Mouse (Mus musculus): ENCODE data around the gene Tmem121b. TPM values are rescaled to one million over a fixed set of nuclear protein-coding genes. Genes with fewer than 3 reads are reported as not detected.

The Tmem121b gene
- total and polyA plus RNA-seq, 3 experiments: not detected

- TF ChIP-seq CTCF (conservative IDR thresholded peaks at IDR 0.05 in 1 of 2, IDR thresholded peaks at IDR 0.05 in 1 of 2; ENCODE audit: low read depth in 2 of 2, low read length in 2 of 2): no peak
- TF ChIP-seq ZMIZ1 (IDR thresholded peaks at IDR 0.05; ENCODE audit: low read depth, low read length): no peak
- no peak for TF ChIP-seq UBTF (IDR thresholded peaks at IDR 0.05; ENCODE audit: low read depth, low read length)
- no peak for TF ChIP-seq MAFK (IDR thresholded peaks at IDR 0.05; ENCODE audit: insufficient replicate concordance, low read length)
- TF ChIP-seq USF2 (conservative IDR thresholded peaks at IDR 0.05; ENCODE audit: low read depth, low read length): no peak
- no peak for TF ChIP-seq ZNF384 (IDR thresholded peaks at IDR 0.05; ENCODE audit: low read depth, low read length)
- no peak for DNase-seq (ENCODE audit: extremely low read depth)
- Histone ChIP-seq H3K27me3 (replicated peaks) (no peaks in the 10 kb centered on the region), H3K9me3 (replicated peaks; ENCODE audit: low read length) (no peaks in the 10 kb centered on the region), H3K79me2 (replicated peaks; ENCODE audit: control insufficient read depth, extremely low read depth, insufficient read depth, poor library complexity, severe bottlenecking) (no peaks in the 10 kb centered on the region), H3K4me3 (replicated peaks in 1 of 3; ENCODE audit: low read depth in 2 of 3, low read length in 2 of 3, poor library complexity in 1 of 3) (no peak overlapping the region), H3K27ac (ENCODE audit: insufficient read depth, low read depth) (no peak overlapping the region), H3K36me3 (replicated peaks in 1 of 2; ENCODE audit: control insufficient read depth in 1 of 2, insufficient read depth in 1 of 2, low read length in 1 of 2) (peaks cover 29 to 50% of the 10 kb centered on the region in 2 experiments), H3K9ac (ENCODE audit: insufficient read depth, low read depth) (no peak overlapping the region), H3K4me2 (ENCODE audit: insufficient read depth, low read depth, poor library complexity, severe bottlenecking) (no peak overlapping the region), H3K4me1 (ENCODE audit: control insufficient read depth in 1 of 2, insufficient read depth in 2 of 2) (peaks cover 0 to 28% of the 10 kb centered on the region in 2 experiments; a peak in 2 of 4 replicates)
- in situ Hi-C loops (cut with MboI; ENCODE audit: low pct_ligation_motif_present, low pct_unique_long_range_greater_than_20kb, low sequenced_read_pairs): loop anchor here (10.0 kb wide), 1 partner anchor 50 kb away; no protein-coding TSS in a partner anchor
- dilution Hi-C loops (cut with MboI; ENCODE audit: extremely low pct_ligation_motif_present, extremely low pct_unique_long_range_greater_than_20kb, low sequenced_read_pairs): no loop called here
These were observed 8.6 kb downstream of the Tmem121b start for GRCm38 (mm10) chr6:120485038-120485437.

DNA sequence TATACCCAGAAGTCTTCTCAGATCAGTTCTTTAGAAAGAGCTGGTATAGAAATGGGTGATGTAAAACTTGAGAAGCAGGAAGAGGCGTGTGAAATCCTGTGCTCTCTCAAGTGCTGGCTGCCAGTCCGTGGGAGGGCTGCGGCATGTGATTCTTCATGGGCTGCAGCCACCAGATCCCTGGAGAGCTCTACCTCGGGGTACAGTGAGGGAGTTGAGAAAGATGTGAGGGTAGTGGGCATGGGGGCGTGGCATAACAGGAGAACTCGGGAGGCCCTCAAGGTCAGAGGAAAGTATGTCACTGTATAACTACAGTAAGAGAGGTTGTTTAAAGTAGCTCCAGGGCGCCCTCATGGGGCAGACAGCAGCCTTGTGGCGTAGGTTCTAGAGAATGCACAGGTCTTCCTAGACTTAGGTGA, 10.4 kb downstream of the Tmem121b start:
- dilution Hi-C loops (cut with MboI; ENCODE audit: extremely low pct_ligation_motif_present, extremely low pct_unique_long_range_greater_than_20kb, low sequenced_read_pairs) (no loop called here), in situ Hi-C loops (cut with MboI; ENCODE audit: low pct_ligation_motif_present, low pct_unique_long_range_greater_than_20kb, low sequenced_read_pairs) (loop anchor here (10.0 kb wide), 1 partner anchor 48 kb away; no protein-coding TSS in a partner anchor)
- Histone ChIP-seq H3K9me3 (replicated peaks; ENCODE audit: low read length) (no peaks in the 10 kb centered on the region), H3K27me3 (replicated peaks) (no peaks in the 10 kb centered on the region), H3K27ac (ENCODE audit: insufficient read depth, low read depth) (no peak overlapping the region), H3K4me2 (ENCODE audit: insufficient read depth, low read depth, poor library complexity, severe bottlenecking) (no peak overlapping the region), H3K36me3 (replicated peaks in 1 of 2; ENCODE audit: control insufficient read depth in 1 of 2, insufficient read depth in 1 of 2, low read length in 1 of 2) (peaks cover 47 to 68% of the 10 kb centered on the region in 2 experiments), H3K4me3 (replicated peaks in 1 of 3; ENCODE audit: low read depth in 2 of 3, low read length in 2 of 3, poor library complexity in 1 of 3) (no peak overlapping the region), H3K79me2 (replicated peaks; ENCODE audit: control insufficient read depth, extremely low read depth, insufficient read depth, poor library complexity, severe bottlenecking) (no peaks in the 10 kb centered on the region), H3K9ac (ENCODE audit: insufficient read depth, low read depth) (no peak overlapping the region), H3K4me1 (ENCODE audit: control insufficient read depth in 1 of 2, insufficient read depth in 2 of 2) (peaks cover 0 to 21% of the 10 kb centered on the region in 2 experiments; a peak in 2 of 4 replicates)
- peak; percentile 61 for DNase-seq (ENCODE audit: extremely low read depth)
- TF ChIP-seq SMC3 (IDR thresholded peaks at IDR 0.05; ENCODE audit: low read depth, low read length) (peak; percentile 74), RAD21 (IDR thresholded peaks at IDR 0.05; ENCODE audit: low read depth, low read length) (peak; percentile 78), MAX (IDR thresholded peaks at IDR 0.05; ENCODE audit: low read length) (no peak), CTCF (conservative IDR thresholded peaks at IDR 0.05 in 1 of 2, IDR thresholded peaks at IDR 0.05 in 1 of 2; ENCODE audit: low read depth in 2 of 2, low read length in 2 of 2) (peak; percentile 69 to 83)

DNA sequence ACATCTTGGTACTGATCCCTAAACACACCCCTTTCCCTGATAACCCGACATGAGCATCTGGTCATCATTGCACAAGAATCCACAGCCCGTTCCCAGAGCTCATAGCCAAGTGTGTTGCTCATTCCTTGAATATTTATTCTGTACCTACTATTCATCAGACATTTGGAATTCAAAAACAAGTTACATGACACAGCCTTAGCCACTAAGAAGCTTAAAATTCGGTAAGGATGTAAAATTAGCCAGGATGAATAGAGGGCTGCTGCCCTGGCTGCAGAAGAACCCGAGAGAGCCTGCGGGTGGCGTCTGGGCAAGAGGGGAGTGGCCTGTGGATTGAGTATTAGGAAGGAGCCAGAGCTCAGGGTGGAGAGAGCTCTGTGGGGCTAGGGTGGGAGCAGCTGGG, 10.9 kb downstream of the Tmem121b start:
- Histone ChIP-seq H3K4me2 (ENCODE audit: insufficient read depth, low read depth, poor library complexity, severe bottlenecking) (no peak overlapping the region), H3K36me3 (replicated peaks in 1 of 2; ENCODE audit: control insufficient read depth in 1 of 2, insufficient read depth in 1 of 2, low read length in 1 of 2) (peaks cover 52 to 72% of the 10 kb centered on the region in 2 experiments)

More for the DNA sequence above, 10.9 kb downstream of the Tmem121b start:
- H3K4me3 ChIP-seq (replicated peaks in 1 of 3; ENCODE audit: low read depth in 2 of 3, low read length in 2 of 3, poor library complexity in 1 of 3): no peak overlapping the region
- no peak for TF ChIP-seq NELFE (IDR thresholded peaks at IDR 0.05; ENCODE audit: low read depth, low read length)
- no peak for TF ChIP-seq EP300 (IDR thresholded peaks at IDR 0.05; ENCODE audit: low read length)
- no peak for TF ChIP-seq RAD21 (IDR thresholded peaks at IDR 0.05; ENCODE audit: low read depth, low read length)
- TF ChIP-seq GABPA (IDR thresholded peaks at IDR 0.05; ENCODE audit: insufficient replicate concordance, low read depth, low read length): no peak
- no peak for TF ChIP-seq ZC3H11A (IDR thresholded peaks at IDR 0.05; ENCODE audit: low read depth, low read length)
- no peak for TF ChIP-seq POLR2AphosphoS2 (IDR thresholded peaks at IDR 0.05; ENCODE audit: low read depth, low read length)
- no peak for TF ChIP-seq MAZ (IDR thresholded peaks at IDR 0.05; ENCODE audit: low read depth, low read length)
- H3K27ac ChIP-seq (ENCODE audit: insufficient read depth, low read depth): no peak overlapping the region
- H3K27me3 ChIP-seq (replicated peaks): no peaks in the 10 kb centered on the region
- H3K79me2 ChIP-seq (replicated peaks; ENCODE audit: control insufficient read depth, extremely low read depth, insufficient read depth, poor library complexity, severe bottlenecking): no peaks in the 10 kb centered on the region
- no peak overlapping the region for H3K9ac ChIP-seq (ENCODE audit: insufficient read depth, low read depth)
- peaks cover 0 to 20% of the 10 kb centered on the region in 2 experiments; a peak in 2 of 4 replicates for H3K4me1 ChIP-seq (ENCODE audit: control insufficient read depth in 1 of 2, insufficient read depth in 2 of 2)
- in situ Hi-C loops (cut with MboI; ENCODE audit: low pct_ligation_motif_present, low pct_unique_long_range_greater_than_20kb, low sequenced_read_pairs): loop anchor here (10.0 kb wide), 1 partner anchor 48 kb away; no protein-coding TSS in a partner anchor
- DNase-seq (ENCODE audit: extremely low read depth): no peak
- dilution Hi-C loops (cut with MboI; ENCODE audit: extremely low pct_ligation_motif_present, extremely low pct_unique_long_range_greater_than_20kb, low sequenced_read_pairs): no loop called here
- H3K9me3 ChIP-seq (replicated peaks; ENCODE audit: low read length): no peaks in the 10 kb centered on the region
